Mouse (Mus musculus): ENCODE measurements around the gene St3gal4.

St3gal4 gene

GRCm38 (mm10) chr9:35127561-35127960 is 8.5 kb upstream of the St3gal4 start:
- no peak for DNase-seq

- no peak for DNase-seq
Observed at GRCm38 (mm10) chr9:35127147-35127546, 8.1 kb upstream of the St3gal4 start.

DNA sequence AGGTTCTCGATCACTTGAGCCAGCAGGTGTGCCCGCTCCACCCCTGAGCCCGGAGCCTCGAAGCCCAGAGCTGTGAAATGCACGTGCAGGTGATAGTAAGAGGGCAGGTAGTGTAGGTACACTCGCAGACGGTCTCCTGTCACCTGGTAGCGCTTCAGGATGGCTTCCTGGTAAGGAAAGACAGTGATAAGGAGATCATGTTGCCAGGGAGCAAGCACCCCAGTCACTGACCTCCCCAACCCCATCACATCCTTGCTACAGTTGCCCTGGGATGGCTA is 5.5 kb upstream of the St3gal4 start:
- no peak for DNase-seq

DNA sequence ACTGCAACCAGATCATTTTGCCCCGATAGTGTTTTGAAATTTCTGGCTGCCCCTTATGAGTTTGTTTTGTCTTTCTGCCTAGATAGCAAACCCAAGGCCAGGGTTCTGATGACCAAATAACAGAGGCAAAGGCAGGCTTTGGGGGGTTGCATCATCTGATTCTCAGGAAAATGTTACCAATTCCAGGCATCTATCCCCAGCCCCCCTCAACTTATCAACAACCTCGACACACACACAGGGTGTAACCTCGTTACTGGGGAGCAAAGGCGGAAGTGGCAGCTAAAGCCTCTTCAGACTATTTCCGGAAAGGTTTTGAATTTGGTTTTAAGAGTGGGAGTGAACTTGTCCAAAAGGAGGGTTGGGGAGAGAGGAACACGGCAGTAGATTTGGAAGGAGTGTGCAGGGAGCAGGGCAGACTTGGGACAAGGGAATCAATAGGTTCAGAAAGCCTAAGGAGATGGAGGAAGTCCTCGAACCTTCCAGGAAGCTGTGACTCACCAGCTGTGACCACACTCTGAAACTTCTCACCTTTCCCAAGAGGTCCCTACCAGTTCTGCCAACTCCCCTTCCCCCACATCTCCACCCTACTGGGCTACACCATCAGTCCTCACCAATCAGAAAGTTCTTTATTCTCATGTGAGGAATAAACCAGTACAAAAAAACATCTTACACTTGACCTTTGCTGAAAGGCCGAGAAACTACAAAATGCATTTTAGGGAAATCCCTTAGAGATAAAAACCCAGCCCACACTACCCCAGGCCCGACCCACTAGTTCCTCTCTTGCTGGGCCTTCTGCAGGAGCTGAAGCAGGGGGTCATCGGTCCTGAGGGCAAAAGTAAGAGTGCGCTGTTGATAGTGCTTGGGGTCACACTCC is 5.0 kb upstream of the St3gal4 start:
- DNase-seq, result no peak

DNA sequence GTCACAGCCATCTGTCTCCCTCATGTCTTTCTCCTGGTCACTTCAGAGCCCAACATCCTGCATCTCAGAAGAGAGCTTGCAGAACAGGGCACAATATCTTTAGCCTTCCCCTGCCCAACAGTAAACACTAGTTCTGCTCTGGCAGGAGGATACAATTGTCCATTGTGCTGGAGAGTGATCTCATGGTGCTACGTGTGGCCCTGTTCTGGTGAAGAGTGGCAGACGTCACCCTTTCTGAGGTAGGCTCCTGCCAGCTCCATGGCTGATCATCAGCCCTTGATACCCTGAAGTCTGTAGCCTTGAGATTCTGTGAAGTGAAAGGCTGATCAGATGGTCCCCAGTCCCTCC is 4.4 kb upstream of the St3gal4 start:
- DNase-seq, result no peak

- DNase-seq, result no peak
Observed at GRCm38 (mm10) chr9:35122551-35123266, 3.6 kb upstream of the St3gal4 start.

GRCm38 (mm10) chr9:35118563-35118962 is 505 bp downstream of the St3gal4 start:
- no peak for DNase-seq

- peak; percentile 48 for DNase-seq
Observed at GRCm38 (mm10) chr9:35117384-35118295, 1.4 kb downstream of the St3gal4 start.

DNA sequence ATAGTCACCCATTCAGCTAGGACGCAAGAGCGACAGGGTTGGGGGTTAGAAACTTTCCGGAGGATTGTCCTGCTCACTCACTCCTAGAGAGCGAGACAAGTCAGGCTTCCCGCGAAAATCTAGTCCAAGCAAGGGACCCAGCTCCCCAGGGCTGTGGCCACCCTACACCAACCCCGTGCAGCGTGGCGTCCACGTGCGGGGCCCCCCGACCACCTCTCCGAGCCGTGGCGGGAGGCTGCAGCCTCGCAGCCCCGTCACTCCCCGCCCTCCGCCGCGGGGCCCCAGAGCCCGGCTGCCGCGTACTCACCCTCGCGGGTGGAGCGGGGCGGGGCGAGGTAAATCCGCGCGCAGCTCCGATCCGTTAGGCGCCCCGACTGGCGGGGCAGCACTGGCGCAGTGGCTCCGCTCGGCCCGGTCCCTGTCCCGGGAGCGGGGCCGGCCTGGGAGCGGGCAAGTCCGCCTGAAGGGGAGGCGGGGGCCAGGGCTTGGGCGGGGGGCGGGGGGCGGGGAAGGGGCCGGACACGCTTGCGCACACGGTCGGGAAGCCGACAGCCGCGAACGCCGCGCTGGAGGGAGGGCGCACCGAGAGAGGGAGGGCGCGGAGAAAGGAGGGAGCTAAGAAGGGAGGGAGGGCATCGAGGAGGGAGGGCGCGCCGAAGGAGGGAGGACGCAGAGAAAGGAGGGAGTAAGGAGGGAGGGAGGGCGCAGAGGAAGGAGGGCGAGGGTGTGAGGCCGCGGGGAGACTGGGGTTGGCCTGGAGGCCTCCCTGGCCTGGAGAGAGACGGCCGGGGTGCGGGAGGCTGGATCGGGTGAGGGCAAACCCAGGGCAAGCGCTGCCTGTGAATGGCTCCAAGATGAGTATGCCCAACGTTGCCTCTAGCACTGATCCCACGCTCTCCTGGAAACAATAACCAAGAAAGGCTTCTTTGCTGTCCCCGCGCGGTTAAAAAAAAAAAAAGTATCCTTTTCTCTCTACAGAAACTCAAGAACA is 2.4 kb downstream of the St3gal4 start:
- peak; percentile 90 for DNase-seq

- DNase-seq, result no peak
Observed at GRCm38 (mm10) chr9:35115804-35116203, 3.3 kb downstream of the St3gal4 start.

GRCm38 (mm10) chr9:35115299-35115698 is 3.8 kb downstream of the St3gal4 start:
- no peak for DNase-seq

DNA sequence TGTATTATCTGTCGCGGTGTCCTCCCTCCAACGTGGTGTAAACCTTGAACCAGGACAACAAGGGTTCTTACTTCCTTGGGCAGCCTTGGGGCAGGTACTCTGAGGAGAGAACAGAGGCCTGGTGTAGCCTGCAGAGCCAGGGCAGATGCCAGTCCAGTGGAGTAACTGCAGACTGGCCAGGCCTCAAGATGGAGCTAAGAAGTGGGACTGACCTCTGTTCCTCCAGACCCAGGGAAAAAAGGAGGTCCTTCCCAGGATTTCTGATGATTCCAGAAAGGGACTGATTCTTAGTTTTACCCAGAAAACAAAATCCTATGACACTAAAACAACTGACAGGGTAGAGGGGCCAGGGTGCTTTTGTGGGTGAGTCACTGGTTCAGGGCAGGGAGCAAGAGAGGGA is 4.8 kb downstream of the St3gal4 start:
- no peak for DNase-seq

GRCm38 (mm10) chr9:35111941-35112595 is 7.0 kb downstream of the St3gal4 start:
- peak; percentile 84 for DNase-seq

DNA sequence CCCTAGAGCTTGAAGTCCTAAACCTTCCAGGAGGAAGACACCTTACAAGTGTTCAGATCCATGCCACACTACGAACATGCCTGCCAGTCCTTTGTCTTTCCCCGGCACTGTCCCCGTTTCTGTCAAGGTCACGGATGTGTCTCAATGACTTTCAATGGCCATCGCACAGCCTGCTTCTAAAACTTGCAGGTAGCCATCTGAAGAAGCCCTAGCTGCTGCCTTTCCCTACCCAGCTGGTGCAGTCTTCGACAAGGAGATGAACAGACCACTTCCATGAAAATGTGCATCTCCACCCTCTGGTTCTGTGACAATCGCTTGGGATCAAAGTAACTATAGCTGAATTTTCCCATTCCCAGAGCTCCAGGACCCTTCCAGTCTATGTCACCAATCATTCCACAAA is 7.6 kb downstream of the St3gal4 start:
- no peak for DNase-seq

GRCm38 (mm10) chr9:35110567-35110966 is 8.5 kb downstream of the St3gal4 start:
- no peak for DNase-seq

- no peak for DNase-seq
Observed at GRCm38 (mm10) chr9:35110051-35110450, 9.0 kb downstream of the St3gal4 start.

DNA sequence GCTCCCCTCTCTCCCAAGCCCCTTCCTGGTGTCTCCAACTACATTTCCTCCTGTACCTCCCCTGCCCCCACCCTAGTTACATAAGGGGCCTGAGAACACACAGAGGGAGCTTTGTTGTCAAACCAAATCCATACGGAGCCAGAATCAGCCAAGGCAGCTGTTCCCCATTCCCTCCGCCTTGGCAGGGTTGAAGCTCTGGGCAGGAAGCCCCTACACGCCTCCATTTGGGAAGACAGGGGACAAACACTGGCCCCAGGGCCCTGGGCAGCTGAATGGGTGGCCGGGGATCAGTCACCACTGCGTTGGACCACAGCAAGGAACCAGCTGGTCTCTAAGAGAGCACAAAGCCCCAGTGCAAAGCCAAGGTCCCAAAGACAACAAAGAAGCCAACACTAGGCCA is 10.2 kb downstream of the St3gal4 start:
- DNase-seq, result peak; percentile 51

- DNase-seq, result no peak
Observed at GRCm38 (mm10) chr9:35108066-35108465, 11.0 kb downstream of the St3gal4 start.

DNA sequence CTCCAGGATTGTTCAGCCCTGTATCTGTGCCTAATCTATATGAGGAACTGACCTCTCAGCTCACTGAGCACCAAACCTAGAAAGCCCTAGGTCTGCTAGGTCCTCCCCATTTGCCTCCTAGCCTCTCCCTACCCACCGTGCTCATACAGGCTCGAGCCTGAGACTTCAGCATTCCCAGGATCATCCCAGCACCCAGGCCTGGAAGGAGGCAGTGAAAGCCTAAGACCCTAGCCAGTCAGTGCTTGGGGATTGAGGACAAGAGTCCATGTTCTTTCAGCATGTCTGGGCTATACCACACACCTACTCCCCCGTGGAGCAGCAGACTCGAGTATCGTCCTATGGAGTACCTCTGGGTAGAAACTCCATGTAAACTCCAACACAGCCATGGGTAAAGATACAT is 11.7 kb downstream of the St3gal4 start:
- DNase-seq, result no peak

DNA sequence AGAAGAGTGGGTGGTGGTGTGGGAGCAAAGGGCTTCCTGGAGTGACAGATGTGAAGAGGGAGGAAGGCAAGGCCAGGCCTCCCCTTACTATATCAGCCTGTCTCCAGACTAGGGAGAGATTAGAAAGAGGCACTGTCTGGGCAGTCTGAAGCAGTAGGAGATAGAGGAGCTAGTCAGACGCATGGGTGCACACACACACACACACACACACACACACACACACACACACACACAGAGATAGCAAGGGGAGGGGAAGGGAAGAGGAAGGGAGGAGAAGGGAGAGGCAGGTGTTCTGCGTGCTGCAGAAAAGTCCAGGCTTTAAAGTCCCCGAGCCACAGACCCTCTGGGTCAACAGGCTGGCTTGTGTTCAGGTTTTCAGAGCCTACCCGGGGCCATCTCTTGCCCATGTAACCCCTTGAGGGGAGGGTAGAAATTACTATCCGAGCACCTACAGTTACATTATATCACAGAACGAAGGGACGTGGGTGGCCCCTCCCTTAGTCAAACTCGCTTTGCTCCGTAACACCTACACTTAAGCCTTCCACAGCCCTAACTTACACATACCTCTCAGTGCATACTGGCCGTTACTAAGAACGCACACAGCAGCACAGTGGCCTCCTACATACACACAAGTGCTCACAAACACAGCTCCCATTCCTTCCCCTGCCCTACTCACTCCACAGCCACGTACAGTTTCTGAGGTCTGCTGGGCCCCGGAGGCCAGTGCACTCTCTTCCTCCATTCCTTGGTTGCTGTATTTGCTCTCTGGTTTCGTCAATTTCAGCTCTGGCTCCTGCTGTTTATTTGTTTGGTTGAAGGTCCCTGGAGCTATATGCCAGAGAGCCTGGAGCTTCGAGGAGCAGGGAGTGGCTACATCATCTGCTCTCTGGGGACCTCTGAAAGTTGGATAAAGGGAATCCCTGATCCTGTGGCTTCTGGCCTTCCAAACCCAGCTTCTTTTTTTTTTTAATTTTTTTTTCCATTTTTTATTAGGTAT is 12.9 kb downstream of the St3gal4 start:
- DNase-seq, result no peak

Data from embryo, embryonic 11 days (tissue).